Mouse (Mus musculus) R1 (cell line): ENCODE results near the gene Shisa8.
A peak's percentile ranks its signal among the peaks of the same experiment; 100 is the strongest.

Experiments
- DNase-seq: peaks from one replicate; pipeline ENCODE4 v3.0.0-alpha.2; 2018; ENCODE audit warnings: low read depth, low spot score

Shisa8 gene

DNA sequence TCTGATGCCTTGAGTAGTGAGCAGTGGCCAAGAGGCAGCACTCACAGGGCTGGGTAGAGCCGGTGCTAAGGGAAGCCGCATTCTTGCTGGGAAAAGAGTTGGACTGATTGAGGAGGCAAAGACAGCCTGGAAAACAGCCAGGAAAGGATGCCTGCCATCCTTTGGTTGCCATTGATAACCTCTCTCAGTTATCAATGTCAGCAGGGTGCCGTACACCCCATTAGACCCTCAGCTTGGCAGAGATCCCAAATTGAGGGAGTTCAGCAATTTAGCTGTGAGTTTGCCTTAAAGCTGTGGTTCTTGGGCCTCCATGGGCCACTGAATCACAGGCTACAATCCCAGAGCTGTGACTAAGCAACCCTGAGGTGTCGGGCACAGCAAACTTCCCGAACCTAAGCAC lies 31.5 kb downstream of the Shisa8 start:
- no peak for DNase-seq

DNA sequence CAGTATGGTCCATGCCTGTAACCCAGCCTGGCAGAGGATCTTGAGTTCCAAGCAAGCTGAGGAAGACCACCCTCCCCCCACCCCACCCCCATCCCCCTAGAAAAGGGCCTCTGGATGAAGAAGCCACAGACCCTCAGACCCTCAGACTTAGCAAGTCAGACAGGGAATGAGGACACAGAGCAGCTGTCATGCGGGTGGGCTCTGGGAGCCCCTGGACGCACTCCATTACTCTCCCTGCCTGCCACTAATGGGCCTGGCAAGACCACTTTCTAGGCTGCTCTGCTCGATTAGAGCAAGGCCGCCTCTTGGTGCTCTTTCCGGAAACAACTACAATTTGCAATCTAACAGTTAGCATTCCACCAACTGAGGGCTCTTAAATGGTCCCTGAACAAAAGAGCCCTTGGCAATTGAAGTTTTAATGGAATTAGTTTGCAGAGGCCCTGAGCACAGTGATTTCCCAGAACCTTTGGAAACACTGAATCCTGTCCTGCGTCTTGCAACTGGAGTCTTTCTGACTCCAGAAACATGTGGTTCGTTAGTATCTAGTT lies 34.8 kb downstream of the Shisa8 start:
- DNase-seq: peak; percentile 67

DNA sequence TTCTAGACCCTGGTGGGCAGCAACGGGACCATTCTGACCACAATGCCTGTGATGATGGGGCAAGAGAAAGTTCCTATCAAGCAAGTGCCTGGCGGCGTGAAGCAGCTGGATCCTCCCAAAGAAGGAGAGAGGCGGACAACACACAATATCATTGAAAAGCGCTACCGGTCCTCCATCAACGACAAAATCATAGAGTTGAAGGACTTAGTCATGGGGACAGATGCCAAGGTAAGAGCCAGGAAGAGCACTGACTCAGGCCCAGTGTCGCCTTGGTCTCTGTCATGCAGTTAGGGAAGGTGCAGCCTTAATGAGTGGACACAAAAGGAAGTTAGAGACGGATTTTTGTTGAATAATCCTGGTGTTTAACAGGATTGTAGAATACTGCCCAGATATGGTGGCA lies 37.5 kb downstream of the Shisa8 start:
- no peak for DNase-seq

DNA sequence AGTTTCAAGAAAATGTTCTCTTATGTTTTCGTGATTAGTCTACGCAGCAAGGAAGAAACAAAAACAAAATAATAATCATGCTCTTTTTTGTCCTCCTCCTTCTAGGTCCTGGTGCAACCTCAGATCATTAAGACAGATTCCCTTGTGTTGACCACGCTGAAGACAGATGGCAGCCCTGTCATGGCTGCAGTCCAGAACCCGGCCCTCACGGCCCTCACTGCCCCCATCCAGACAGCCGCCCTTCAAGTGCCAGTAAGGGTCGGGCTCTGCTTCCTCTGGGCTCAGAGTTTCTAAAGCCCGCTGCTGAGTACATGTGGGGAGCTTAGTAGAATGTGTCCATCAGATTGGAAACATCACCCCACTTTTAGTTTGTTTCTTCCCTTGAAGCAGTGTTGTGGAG lies 40.0 kb downstream of the Shisa8 start:
- DNase-seq: no peak

DNA sequence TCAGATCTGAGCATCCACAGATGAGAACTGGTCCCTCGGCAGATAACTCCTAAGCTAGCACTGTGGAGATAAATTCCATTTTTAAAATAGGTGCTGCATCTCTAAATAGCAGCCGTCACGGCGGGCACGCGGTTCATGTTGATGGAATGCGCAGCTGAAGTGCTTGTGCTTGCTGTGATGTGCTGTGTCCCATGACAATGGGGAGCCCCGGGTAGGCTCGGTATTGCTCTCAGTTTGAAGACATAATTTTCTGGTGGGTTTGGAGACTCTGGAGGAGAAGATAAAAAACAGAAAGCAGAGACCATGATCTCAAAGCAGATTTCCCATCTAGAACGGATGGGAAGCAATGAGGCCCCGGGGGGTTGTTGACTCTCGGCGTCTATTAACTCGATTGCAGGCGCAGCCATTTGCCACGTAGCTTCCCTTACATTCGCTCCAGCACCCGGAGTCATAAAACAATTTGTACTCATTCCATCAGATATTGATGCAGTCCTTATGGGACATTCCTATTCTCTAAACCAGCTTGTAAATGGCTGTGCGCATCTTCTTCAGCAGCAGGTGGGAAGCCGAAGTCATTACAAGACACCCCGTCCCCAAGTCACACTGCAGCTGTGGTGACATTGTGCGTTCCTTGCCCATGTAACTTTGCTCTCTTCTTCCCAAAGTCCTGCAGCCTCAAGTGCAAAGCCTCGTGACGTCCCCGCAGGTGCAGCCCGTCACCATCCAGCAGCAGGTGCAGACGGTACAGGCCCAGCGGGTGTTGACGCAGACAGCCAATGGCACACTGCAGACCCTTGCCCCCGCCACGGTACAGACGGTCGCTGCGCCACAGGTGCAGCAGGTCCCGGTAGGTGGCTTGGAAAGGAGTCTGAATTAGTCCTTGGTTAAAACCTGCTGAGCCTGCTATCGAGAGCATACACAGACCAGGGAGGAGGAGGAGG lies 41.9 kb downstream of the Shisa8 start:
- no peak for DNase-seq

DNA sequence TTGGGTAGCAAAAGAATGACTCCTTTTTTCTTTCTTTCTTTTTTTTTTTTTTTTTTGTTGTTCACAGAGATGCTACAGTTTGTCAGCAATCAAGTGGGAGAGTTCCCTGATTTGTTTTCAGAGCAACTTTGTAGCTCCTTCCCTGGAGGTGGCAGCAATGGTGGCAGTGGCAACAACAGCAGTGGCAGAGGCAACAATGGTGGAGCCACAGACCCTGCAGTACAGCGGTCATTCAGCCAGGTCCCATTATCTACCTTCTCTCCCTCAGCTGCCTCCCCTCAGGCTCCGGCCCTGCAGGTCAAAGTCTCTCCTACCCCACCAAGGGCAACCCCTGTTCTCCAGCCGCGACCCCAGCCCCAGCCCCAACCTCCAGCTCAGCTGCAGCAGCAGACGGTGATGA lies 42.9 kb downstream of the Shisa8 start:
- DNase-seq: no peak

DNA sequence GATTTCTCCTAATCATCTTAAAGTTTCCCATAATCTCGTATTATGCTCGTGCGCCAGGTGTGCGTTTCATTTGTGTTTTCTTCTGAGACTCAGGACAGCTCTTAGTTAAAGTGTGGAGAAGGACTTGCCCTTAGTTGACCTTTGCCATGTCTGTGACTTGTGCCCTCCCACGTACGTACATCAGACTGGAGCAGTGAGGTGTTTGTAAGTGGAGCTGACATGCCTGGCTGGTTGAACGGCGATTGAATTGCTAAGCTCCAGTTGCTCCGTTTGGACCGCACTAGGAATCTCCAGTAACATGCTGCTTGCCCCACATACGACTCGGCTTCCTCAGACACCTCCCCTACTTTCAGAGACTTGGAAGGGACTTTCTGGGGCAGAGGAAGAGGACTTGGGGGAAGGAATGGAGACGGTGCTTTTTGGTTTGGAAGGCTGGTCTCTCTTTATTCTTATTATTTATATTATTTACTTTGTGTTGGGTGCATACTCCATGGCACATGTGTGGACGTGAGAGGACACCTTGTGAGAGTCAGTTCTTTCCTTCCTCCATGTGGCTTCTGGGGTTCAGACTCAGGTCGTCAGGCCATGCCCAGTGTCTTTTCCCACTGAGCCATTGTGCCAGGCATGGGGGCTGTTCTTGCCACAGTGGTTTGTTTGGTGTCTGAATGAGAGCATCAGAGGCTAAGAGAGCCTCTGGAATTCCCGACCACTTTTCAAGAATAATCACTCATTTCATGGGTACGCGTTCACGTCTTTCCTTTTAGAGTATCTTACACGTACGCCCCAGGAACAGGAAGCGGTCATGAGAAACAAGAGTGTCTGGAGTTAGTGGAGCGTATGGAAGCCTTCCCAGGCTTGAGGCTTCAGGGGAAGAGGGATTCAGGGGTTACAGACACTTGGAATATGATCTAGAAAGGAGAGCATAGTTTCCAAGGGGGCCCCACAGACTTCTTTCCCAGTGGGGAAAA lies 45.1 kb downstream of the Shisa8 start:
- DNase-seq: no peak

DNA sequence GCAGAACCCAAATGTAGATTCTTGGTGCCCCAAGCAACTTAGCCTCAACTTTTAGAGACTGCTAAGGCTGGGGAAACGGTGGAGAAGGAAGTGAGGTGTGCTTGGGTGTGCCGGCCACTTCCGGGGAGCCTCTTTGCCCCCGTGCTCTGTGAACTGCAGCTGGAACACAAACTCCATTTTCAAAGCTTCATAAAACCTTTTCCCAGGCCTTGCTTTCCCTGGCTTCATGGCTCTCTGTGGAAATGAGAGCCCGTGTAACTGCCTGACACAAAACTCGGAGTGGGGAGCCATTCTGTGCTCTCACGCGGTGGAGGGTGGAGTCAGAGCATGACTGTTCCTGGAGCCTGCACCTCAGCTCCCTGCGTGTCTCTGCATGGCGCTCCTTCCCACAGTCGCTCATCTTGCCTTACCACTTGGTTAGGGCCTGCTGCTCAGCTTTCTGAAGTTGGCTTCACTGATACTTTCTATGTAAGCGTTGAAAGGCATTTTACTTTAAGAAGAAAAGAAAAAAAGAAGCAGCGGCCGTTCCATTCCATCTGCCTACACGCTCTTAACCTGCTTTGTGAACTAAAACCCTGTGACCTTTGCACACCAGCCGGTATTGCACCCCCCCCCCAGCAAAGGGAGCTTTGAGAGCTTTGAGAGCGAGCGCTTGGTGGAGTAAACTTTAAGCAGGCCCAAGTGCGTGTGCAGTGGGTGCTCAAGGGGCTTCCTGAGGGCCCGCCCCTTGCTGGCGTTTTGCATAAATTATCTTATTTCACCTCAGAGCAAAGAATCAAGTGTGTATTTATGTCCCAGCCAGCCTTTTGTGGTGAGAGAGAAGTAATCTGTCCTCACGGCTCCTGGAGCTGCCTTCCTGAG lies 46.1 kb downstream of the Shisa8 start:
- peak; percentile 51 for DNase-seq

DNA sequence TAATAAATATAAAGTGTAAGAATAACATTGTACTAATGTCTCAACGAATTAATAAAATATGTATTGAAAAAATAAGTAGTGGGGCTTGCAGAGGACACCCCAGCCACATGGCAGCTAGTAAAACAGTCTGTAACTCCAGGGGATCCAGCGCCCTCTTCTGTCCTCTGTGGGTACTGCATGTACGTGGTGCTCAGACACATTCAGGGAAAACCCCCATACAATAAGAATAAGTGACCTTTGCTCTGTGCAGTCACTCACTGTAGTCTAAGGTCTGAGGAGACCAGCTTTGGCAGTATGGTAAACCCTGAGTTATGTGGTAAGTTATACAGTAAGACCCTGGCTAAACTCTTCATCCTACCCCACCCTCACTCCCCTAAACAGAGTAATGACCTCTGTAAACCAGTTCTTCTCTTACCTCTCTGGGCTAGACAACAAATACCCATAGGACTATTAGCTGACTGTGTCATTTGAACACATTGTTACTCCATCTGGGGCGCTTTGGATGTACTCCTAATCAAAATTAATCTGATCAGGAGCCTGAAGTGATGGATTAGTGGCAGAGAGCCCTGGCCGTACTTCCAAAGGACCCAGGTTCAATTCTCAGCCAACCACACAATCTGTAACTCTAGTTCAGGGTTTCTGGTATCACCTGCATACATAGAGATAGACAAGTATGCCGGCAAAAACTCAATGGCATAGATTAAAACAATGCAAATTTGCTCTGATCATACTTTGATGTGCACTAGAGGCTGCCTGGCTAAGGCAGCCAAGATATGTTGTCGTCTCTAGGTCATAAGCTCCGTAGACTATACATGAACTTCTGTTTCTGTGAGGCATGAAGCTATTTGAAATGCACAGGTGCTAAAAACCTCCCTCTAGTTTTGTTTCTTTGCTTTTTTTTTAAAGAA lies 47.0 kb downstream of the Shisa8 start:
- DNase-seq: peak; percentile 81

DNA sequence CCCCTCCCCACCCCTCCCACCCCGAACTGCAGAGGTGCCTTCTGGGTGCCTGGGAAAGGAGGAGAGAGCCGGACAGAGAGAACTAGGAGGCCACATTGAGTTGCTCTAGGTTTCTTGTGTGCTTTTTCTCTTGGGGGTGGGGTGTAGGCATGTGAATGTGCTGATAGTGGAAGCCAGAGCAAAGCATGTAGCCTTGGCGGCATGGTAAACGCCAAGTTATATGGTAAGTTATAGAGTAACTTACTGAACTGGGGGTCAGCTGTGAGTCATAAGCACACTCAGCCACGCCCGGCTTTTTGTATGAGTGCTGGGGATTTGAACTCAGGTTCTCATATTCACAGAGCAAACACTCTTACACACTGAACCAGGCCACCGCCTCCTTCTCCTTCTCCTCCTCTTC lies 48.1 kb downstream of the Shisa8 start:
- DNase-seq: no peak

DNA sequence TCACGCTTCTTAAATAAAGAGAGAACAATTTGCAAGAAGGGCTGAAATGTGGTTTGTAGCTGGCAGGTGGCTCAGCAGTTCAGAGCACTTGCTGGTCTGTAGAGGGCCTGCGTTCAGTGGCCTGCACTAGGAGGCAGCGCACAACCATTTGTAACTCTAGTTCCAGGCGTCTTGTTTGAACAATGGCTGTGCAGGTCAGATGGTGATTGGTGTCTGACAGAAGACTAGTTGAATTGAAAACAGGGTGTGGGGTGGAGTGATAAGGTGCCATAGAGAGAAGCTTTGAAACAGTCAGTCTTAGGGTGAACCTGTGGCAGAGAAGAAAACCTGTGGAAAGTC lies 48.6 kb downstream of the Shisa8 start:
- no peak for DNase-seq

DNA sequence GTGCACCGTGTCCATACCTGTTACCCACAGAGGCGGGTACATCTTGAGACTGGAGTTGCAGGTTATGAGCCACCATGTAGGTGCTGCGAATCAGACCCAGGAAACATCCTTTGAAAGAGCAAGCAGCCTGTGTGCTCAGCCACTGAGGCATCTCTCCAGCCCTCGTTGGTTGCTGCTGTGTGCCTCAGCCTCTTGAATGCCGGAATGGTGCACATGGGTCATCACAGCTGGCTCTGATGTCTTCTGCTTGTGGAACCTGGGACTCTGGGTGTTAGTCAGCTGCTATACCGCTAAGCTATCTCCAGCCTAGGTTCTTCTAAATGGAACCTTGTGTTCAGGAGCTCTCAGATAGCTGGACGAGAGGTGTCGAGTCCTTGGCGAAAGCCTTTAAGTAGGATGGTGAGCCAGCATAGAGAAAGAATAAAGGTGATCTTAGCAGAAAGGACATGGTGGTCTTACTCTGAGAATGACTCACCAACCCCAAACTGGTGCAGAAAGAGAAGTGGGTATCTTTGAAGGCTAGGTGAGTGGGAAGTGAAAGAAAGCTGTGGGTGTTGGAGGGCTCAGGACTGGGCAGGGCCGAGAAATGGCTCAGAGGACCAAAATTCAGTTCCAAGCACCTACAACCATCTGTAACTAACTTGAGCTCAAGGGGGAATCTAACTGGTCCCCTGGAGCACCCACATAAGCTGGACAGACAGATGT lies 49.1 kb downstream of the Shisa8 start:
- DNase-seq: no peak

DNA sequence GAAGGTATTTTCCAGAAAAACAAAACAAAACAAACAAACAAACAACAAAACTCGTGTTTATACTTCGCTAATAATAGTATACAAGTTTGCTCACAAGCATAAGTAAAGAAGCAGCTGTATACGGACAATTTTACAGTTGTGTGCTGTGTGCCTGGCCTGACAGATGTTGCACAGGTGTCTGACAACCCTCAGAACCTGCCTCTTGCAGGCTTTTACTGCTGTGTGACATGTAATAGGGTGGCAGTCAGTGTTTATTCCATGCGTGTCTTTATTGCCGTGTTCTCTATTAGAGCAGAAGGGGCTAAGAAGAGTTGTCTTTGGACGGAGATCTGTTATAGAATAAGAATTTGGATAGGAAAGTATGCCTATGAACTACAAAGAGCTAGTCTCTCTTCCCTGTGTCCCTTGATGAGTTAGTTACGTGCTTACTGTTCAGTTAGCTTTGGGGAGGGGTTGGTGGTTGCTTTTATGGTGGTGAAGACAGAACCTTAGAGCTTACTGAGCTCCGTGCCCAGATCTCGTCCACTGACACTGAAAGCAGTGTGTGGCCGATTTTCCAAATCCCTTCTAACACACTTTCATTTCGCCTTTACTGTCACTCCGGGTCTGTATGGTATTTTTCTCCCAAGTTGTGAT lies 50.5 kb downstream of the Shisa8 start:
- no peak for DNase-seq

DNA sequence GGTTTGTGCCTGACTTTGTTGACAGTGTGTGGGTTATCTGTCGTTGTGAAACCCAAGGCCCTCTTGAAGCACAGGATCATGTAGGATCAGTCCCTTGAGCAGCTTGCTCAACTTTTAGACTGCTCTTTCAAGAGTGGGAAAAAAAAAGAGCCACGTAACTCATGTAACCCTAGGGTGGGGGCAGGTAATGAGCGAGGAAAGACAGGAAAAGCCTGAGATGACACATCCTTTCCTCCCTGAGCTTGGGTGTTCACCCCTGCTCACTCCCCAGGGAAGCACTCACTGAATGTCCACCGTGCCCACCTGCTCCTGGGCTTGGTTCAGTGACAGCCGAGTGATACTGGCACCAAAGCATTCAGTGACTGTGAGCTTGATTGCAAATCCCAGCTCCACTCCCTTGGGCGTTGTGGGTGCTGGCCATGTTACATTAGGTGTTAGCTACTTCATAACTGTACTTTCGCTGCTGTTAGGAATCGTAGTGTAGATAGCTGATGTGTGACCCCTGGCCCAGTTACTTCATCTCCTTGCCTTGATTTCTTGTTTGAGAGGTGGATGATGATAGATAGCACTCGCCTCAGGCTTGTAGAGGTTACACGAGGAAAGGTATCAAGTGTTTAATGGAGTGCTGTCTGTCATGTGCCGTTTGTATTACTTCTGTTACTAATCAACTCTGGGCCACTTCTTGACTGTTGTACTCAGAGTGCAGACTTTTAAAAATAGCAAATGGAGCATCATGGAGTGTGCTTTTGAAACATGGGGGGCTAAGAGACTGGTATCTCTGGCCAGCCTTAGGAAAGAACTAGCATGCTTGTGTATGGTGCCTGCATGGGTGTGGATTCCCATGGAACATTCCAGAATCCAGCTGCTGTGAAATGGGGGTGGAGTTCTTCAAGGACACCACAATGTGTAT lies 51.6 kb downstream of the Shisa8 start:
- DNase-seq: no peak

DNA sequence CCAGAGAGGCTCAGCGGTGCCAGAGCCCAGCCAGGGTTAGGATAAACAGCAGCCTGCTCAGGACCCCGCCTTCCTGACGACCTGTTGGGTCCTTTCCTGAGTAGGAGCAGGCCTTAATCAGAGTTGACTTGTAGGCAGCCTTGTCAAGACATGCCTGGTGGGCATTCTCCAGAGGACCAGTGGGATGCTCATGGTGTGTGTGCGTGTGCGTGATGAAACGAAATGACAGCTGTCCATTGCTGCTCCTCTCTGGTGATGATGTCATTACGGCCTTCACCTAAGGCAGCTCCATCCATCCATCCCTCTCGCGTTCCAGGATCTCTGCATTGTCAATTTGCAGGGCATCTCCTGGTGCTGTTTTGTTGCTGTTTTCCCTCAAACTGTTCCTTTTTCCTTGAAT lies 53.1 kb downstream of the Shisa8 start:
- no peak for DNase-seq

DNA sequence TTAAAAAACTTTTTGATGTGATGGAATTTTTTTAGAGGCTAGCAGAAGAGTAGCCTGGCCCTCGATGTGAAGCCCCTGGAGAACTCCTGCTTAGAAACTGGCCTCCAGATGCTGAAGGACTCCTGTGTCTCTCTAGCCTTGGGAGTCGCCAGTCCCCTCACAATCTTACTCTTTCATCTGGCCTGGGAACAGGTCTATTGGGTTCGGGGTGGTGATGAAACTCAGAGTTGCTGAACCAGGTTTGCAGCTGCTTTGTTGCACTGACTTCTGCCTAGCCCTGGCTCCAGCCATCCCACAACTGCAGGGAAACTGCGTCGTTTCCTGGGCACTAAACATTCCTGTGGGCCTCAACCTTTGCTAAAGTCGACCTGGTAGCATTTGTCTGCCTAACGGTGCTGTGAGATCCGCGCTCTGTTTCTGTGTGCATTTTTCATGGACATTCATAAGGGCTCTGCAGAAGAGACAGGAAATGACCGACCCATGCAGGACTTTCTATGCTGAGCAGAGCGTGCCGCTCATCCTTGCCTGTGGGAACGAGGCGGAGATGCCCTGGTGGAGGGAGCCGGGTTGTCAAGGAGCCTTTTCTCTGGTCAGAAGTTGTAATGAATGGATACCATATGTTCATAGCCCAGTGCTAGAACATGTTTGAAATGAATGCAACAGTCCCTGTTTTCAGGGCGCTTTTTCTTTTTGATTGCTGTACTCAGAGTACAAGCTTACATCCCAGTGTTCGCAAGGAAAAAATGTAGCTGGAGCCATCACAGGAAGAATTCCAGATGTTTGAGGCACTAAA lies 54.2 kb downstream of the Shisa8 start:
- DNase-seq: no peak

DNA sequence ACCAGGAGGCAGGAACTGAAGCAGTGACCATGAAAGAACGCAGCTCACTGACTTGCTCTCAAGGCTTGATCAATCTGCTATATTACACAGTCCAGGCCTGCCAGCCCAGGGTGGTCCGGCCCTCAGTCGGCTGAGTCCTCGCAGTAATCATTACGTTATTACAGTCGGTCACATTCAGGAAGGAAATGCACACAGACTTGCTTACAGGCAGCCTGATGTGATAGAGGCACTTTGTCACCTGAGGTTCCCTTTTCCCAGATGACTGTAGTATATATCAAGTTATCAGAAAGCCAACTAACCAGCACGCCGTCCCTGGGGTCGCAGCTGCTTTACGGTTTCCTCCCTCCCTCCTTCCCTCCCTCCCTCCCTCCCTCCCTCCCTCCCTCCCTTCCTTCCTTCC lies 55.7 kb downstream of the Shisa8 start:
- DNase-seq: no peak
